ENCODE assay signal across 9 mouse cellular contexts in the genomic region with DNA sequence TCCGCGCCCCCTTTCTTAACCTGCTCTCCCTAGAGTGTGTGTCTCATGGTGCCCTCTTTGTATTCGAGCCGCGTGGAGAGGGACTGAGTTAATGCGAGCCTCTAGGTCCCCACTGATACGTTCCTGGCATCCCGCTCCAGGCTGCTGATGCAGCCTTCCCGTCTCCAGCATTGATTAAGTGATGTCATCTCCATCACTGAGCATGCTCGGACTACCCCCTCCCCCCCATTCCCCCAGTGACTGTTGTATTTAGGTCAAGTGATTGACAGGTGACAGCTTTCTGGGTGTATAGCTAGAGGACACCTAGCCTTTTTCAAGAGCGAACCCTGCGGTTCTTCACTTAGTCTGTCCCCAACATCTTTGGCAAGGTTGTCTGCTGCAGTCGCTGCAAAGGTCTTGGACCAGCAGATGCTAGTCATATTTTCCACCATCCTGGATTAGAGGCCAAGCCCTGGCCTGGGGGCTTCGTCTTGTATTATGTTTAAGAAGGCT. TPM values are rescaled to one million over a fixed set of nuclear protein-coding genes. Genes with fewer than 3 reads are reported as not detected.
DNase-seq lines count a peak whose midpoint lies in the region; ATAC-seq and TF ChIP-seq lines count a peak whose summit lies in the region.
"Had no signal": no experiment of that assay in that cellular context is flagged by ENCODE, and none has a peak within 500 bp of the region (broad histone marks: within the 10 kb centered on the region; RNA-seq: fewer than 3 reads in every experiment).

No protein-coding gene starts in this region.

- no peaks in the 10 kb centered on the region for H3K36me3 ChIP-seq in intestine, embryonic 14.5 days (ENCODE audit: control insufficient read depth, insufficient read depth, low read length)
- H3K36me3 ChIP-seq in intestine, postnatal 0 days (ENCODE audit: control insufficient read depth, insufficient read depth): no peaks in the 10 kb centered on the region
- no peaks in the 10 kb centered on the region for H3K36me3 ChIP-seq in embryonic facial prominence, embryonic 12.5 days
- no peaks in the 10 kb centered on the region for H3K36me3 ChIP-seq in intestine, embryonic 16.5 days (ENCODE audit: control insufficient read depth, insufficient read depth, low read length)
- H3K36me3 ChIP-seq in midbrain, embryonic 16.5 days (ENCODE audit: control insufficient read depth, insufficient read depth, low read length): no peaks in the 10 kb centered on the region
- H3K36me3 ChIP-seq: G1E had no signal

- no peak for TF ChIP-seq CTCF in intestine, postnatal 0 days (IDR thresholded peaks at IDR 0.05; ENCODE audit: low read depth)

- H3K27ac ChIP-seq in intestine, embryonic 14.5 days (ENCODE audit: low read depth): no peak overlapping the region
- no peak overlapping the region for H3K27ac ChIP-seq in intestine, postnatal 0 days (ENCODE audit: low read depth, low read length)
- no peak overlapping the region for H3K27ac ChIP-seq in embryonic facial prominence, embryonic 12.5 days
- H3K27ac ChIP-seq in intestine, embryonic 16.5 days (ENCODE audit: low read length): no peak overlapping the region
- H3K27ac ChIP-seq in midbrain, embryonic 16.5 days (ENCODE audit: low read length): peak overlapping the region; percentile 94

- 24% methylated on average over 14 of the region's 14 CpGs for WGBS in intestine, embryonic 14.5 days
- WGBS in intestine, postnatal 0 days: 26% methylated on average over 14 of the region's 14 CpGs
- WGBS in embryonic facial prominence, embryonic 12.5 days: 8% methylated on average over 14 of the region's 14 CpGs
- 24% methylated on average over 14 of the region's 14 CpGs for WGBS in intestine, embryonic 16.5 days
- WGBS in midbrain, embryonic 16.5 days: 4% methylated on average over 14 of the region's 14 CpGs

- 0 out of 2 replicates have a peak, but pooled peaks cover 4% of the 10 kb centered on the region for H3K9me3 ChIP-seq in intestine, embryonic 14.5 days (ENCODE audit: control insufficient read depth, low read length)
- no peaks in the 10 kb centered on the region for H3K9me3 ChIP-seq in intestine, postnatal 0 days (ENCODE audit: control insufficient read depth)
- no peaks in the 10 kb centered on the region for H3K9me3 ChIP-seq in embryonic facial prominence, embryonic 12.5 days
- H3K9me3 ChIP-seq in intestine, embryonic 16.5 days (ENCODE audit: control insufficient read depth, low read length): no peaks in the 10 kb centered on the region
- H3K9me3 ChIP-seq in midbrain, embryonic 16.5 days (replicated peaks; ENCODE audit: control insufficient read depth, low read length, poor library complexity, severe bottlenecking): no peaks in the 10 kb centered on the region
- H3K9me3 ChIP-seq: G1E had no signal

- no peaks in the 10 kb centered on the region for H3K4me1 ChIP-seq in intestine, embryonic 14.5 days (replicated peaks; ENCODE audit: control insufficient read depth, insufficient read depth, low read length)
- H3K4me1 ChIP-seq in intestine, postnatal 0 days (replicated peaks; ENCODE audit: control insufficient read depth, insufficient read depth, low read length): no peaks in the 10 kb centered on the region
- peaks cover 10% of the 10 kb centered on the region; the same call in 1 of the 2 replicates for H3K4me1 ChIP-seq in embryonic facial prominence, embryonic 12.5 days
- H3K4me1 ChIP-seq in intestine, embryonic 16.5 days (ENCODE audit: control insufficient read depth, insufficient read depth, low read length): peaks cover 7% of the 10 kb centered on the region; the same call in 1 of the 2 replicates
- peaks cover 17% of the 10 kb centered on the region for H3K4me1 ChIP-seq in midbrain, embryonic 16.5 days (ENCODE audit: control insufficient read depth, insufficient read depth, low read length)

- no peak for DNase-seq in intestine, embryonic 14.5 days (ENCODE audit: low spot score)
- DNase-seq in liver: no peak
- no peak for DNase-seq in gastrocnemius, postnatal 10 days
- no peak for DNase-seq in spleen, postnatal 36 days (ENCODE audit: low spot score in 2 of 2)

- peaks cover 20% of the 10 kb centered on the region for H3K27me3 ChIP-seq in intestine, embryonic 14.5 days (replicated peaks; ENCODE audit: control insufficient read depth, insufficient read depth, low read length)
- H3K27me3 ChIP-seq in intestine, postnatal 0 days (replicated peaks; ENCODE audit: control insufficient read depth, insufficient read depth, low read length): peaks cover 22% of the 10 kb centered on the region
- H3K27me3 ChIP-seq in embryonic facial prominence, embryonic 12.5 days: no peaks in the 10 kb centered on the region
- peaks cover 17% of the 10 kb centered on the region for H3K27me3 ChIP-seq in intestine, embryonic 16.5 days (replicated peaks; ENCODE audit: control insufficient read depth, insufficient read depth, low read length)
- no peaks in the 10 kb centered on the region for H3K27me3 ChIP-seq in midbrain, embryonic 16.5 days (ENCODE audit: control insufficient read depth, insufficient read depth, low read depth, low read length)

- no peak overlapping the region for H3K9ac ChIP-seq in intestine, embryonic 14.5 days (ENCODE audit: low read length)
- no peak overlapping the region for H3K9ac ChIP-seq in intestine, postnatal 0 days (ENCODE audit: low read depth, low read length)
- peak overlapping the region; percentile 79 for H3K9ac ChIP-seq in embryonic facial prominence, embryonic 12.5 days
- no peak overlapping the region for H3K9ac ChIP-seq in intestine, embryonic 16.5 days (ENCODE audit: low read depth, low read length)
- peak overlapping the region; percentile 98 for H3K9ac ChIP-seq in midbrain, embryonic 16.5 days (ENCODE audit: low read depth, low read length)

- no peak for ATAC-seq in intestine, embryonic 14.5 days (replicated peaks; ENCODE audit: low FRiP score, low TSS enrichment, low read depth)
- ATAC-seq in intestine, postnatal 0 days: no peak
- ATAC-seq in embryonic facial prominence, embryonic 12.5 days (ENCODE audit: insufficient number of reproducible peaks, insufficient read depth, low FRiP score, low TSS enrichment): peak; percentile 25; the same call in 1 of the 2 replicates
- ATAC-seq in intestine, embryonic 16.5 days: no peak
- ATAC-seq in midbrain, embryonic 16.5 days: peak; percentile 75

- peak overlapping the region; percentile 62; the same call in 1 of the 2 replicates for H3K4me3 ChIP-seq in intestine, embryonic 14.5 days (ENCODE audit: low read depth, low read length)
- no peak overlapping the region for H3K4me3 ChIP-seq in intestine, postnatal 0 days (ENCODE audit: low read depth, low read length)
- H3K4me3 ChIP-seq in embryonic facial prominence, embryonic 12.5 days: peak overlapping the region; percentile 89
- peak overlapping the region; percentile 11; the same call in 1 of the 2 replicates for H3K4me3 ChIP-seq in intestine, embryonic 16.5 days (ENCODE audit: low read length)
- peak overlapping the region; percentile 99 for H3K4me3 ChIP-seq in midbrain, embryonic 16.5 days (ENCODE audit: low read depth, low read length)

- H3K4me2 ChIP-seq in intestine, embryonic 14.5 days (ENCODE audit: low read length): peak overlapping the region; percentile 97
- no peak overlapping the region for H3K4me2 ChIP-seq in intestine, postnatal 0 days (replicated peaks; ENCODE audit: low read depth)
- peak overlapping the region; percentile 85 for H3K4me2 ChIP-seq in embryonic facial prominence, embryonic 12.5 days (replicated peaks)
- no peak overlapping the region for H3K4me2 ChIP-seq in intestine, embryonic 16.5 days (ENCODE audit: low read depth, low read length)
- H3K4me2 ChIP-seq in midbrain, embryonic 16.5 days (ENCODE audit: low read length): peak overlapping the region; percentile 72

RNA-seq across cellular contexts. Expression of a gene that starts 1.6 kb away (rescaled TPM):
- polyA plus RNA-seq in intestine, embryonic 14.5 days (2014; fragmentation: Nextera tagmentation; extraction: Ambion mirVana): 11.3 and 11.9 TPM in 2 replicates
- 2.7 and 3.0 TPM in 2 replicates for polyA plus RNA-seq in intestine, postnatal 0 days (2015; fragmentation: Nextera tagmentation; extraction: Ambion mirVana)
- polyA plus RNA-seq in embryonic facial prominence, embryonic 12.5 days (2016; fragmentation: Nextera tagmentation; extraction: Ambion mirVana): 25.9 and 30.1 TPM in 2 replicates
- polyA plus RNA-seq in intestine, embryonic 16.5 days (2015; fragmentation: Nextera tagmentation; extraction: Ambion mirVana): 4.4 and 4.8 TPM in 2 replicates
- polyA plus RNA-seq in midbrain, embryonic 16.5 days (2015; fragmentation: Nextera tagmentation; extraction: Ambion mirVana): 194 and 211 TPM in 2 replicates
- 1 to 10 TPM; 1.1 to 1.5 TPM for total RNA-seq in gastrocnemius, postnatal 10 days (2021)

Comparison
In these comparisons a context has a peak if more than half of its experiments do, and no peak if none do; other contexts are left out.
1. H3K4me2 ChIP-seq: peak in intestine, embryonic 14.5 days (single experiment), embryonic facial prominence, embryonic 12.5 days (single experiment) and midbrain, embryonic 16.5 days (single experiment); none in intestine, postnatal 0 days (single experiment) and intestine, embryonic 16.5 days (single experiment).
2. ATAC-seq: peak in embryonic facial prominence, embryonic 12.5 days (single experiment) and midbrain, embryonic 16.5 days (single experiment); none in intestine, embryonic 14.5 days (single experiment), intestine, postnatal 0 days (single experiment) and intestine, embryonic 16.5 days (single experiment).
3. H3K9ac ChIP-seq: peak in embryonic facial prominence, embryonic 12.5 days (single experiment) and midbrain, embryonic 16.5 days (single experiment); none in intestine, embryonic 14.5 days (single experiment), intestine, postnatal 0 days (single experiment) and intestine, embryonic 16.5 days (single experiment).